Mouse (Mus musculus) spleen, postnatal 36 days (tissue): ENCODE measurements around the gene Usp25.

Experiments
- DNase-seq, 2 experiments: peaks; one replicate each; pipeline ENCODE4 v3.0.0; 2022; ENCODE audit warnings: low spot score in 2 of 2, mixed read lengths in 1 of 2

Usp25 gene

DNA sequence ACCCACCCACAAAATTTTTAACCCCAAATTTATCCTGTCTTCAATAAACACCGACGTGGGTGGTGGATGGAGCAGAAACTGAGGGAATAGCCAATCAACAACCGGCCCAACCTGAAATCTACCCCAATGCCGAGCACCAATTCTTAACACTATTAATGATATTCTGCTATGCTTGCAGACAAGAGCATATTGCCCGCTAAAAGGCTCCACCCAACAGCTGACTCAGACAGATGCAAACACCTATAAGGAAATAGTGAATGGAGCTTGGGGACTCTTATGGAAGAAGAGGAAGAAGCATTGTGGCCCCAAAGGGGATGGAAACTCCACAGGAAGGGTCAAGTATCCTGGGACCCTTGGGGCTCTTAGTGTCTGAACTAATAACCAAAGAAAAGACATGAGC lies 133.3 kb downstream of the Usp25 start:
- no peak for DNase-seq

DNA sequence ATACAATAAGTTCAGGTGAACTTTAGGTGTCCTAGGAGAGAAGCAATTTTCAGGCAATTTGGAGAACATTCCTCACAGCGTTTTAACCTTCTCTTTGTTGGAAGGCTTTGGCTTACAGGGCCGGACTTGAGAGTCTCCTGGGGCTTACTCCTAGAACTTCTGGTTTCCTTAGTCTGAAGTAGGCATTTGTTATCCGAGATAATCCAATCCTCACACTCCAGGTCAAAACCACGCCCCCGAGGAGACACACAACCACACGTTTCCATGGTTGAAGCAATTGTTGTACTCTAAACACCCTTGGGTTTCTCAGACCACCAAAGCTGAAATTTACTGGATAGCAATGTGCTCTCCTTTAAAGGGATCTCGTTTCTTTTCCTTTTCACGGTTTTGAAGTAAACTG lies 136.8 kb downstream of the Usp25 start:
- no peak for DNase-seq

DNA sequence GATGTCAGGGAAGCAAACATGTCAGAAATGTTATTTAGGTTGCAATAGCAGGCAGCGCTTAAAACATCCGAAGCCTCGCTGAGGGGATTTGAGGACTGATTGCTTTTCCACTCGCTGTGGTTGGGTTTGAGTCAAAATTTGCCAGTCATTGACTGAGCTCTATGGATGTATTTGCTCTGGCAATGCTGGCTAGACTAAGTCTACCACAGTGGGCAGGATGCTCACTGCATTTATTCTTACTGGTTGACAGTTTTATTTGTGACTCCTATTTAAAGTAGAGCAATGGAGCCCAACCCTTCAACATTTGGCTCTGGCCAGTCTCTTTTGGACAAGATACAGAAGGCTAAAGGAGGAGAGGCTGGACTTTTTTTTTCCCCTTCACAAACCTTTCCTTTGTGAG lies 137.4 kb downstream of the Usp25 start:
- no peak for DNase-seq

DNA sequence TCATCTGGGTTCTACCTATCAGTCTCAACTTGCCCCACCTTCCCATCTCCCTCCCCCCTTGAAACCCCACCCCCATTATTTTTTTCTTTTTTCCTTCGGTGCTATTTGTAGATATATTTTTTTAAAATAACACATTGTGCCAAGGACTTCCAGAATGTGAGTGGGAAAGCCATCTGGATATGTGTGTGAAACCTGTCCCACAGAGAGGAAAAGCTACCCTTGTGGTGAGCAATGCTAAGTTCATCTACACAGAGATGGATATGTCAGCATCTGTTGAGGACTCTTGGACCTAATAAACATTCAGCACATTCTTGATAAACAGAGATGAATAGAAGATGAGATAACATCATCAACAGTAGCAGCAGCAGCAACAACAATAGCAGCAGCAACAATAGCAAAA lies 138.8 kb downstream of the Usp25 start:
- no peak for DNase-seq

DNA sequence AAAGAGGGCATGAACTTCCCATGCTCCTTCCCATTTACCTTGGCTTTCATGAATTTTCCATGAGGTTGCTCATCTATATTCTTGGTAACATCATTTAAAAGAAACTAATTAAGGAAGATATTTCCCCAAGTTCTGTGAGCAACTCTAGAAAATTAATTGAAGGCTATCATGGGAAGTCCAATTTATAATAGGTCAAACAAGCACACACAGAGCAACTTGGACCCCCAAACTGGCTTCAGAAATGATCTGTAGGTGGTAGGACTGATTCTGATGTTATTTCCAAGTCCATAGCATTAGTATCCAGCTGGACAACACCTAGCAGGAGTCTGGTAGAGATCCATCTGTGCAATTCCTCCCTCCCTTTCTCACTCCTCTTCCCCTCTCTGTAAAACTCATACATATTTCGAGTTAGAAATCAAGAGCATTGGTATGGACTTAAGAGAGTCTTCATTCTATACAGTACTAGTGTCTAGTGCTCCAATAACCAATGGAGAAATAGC lies 139.8 kb downstream of the Usp25 start:
- no peak for DNase-seq

DNA sequence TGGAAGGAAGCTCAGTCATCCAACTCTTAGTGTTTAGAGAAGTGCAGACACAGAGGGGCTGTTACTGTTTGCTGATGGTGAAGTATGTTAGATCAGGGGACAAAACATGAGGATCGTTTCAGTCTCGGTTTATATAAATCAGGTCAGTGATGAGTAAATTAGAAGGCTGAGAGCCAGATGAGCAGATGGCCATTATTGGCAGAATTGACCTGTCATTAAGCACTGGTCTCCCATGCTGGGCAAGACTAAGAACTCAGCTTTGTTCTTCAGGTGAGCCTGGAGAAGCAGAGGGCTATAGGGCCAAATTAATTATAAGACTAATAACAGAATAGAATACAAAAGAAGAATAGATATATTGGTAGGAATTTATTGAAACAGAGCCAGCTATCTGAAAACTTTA lies 140.3 kb downstream of the Usp25 start:
- no peak for DNase-seq

DNA sequence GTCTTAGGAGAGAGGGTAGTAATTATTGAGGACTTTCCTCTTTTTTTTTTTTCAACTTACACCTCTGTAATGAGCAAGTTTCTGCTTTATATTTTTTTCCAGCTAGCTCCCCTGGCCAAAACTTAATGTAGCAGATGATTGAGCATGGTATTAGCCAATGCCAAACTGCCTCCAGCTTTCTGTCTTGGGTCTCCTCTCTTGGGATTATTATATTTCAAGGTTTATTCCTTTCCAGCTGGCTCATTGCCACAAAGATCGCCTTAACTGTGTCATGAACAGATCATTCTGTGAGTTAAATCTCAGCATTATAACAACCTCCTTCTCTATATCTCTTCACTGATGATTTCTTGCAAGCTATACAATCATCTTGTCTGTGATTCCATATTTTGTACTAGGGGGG lies 141.3 kb downstream of the Usp25 start:
- no peak for DNase-seq
